Mouse (Mus musculus) spleen, adult 2 months (tissue): ENCODE data around the gene Smpdl3b. TPM values are rescaled to one million over a fixed set of nuclear protein-coding genes. Genes with fewer than 3 reads are reported as not detected.
A peak's percentile ranks its signal among the peaks of the same experiment; 100 is the strongest.

Experiments used
- DNase-seq, 2 experiments: peaks; one replicate each; pipeline versions ENCODE4 v3.0.0 to v3.0.0-alpha.2; 2012 to 2021; ENCODE audit warnings: low spot score in 2 of 2, low read depth in 1 of 2
- H3K27ac ChIP-seq: fragments of 200-500 bp; 2 replicates; pipeline ENCODE4 v1.5.1; 2012; ENCODE audit warnings: low read length, inconsistent platforms; ENCODE audit not compliant: insufficient read depth
- H3K27me3 ChIP-seq: fragments of 200-500 bp; 2 replicates; pipeline ENCODE4 v1.6.1; 2012; ENCODE audit warnings: mild to moderate bottlenecking, moderate library complexity, low read length, inconsistent platforms; ENCODE audit not compliant: control insufficient read depth, insufficient read depth
- H3K36me3 ChIP-seq: fragments of 200-500 bp; 2 replicates; pipeline ENCODE4 v1.6.1; 2012; ENCODE audit warnings: mild to moderate bottlenecking, low read length, inconsistent platforms; ENCODE audit not compliant: control insufficient read depth, insufficient read depth
- H3K4me1 ChIP-seq: fragments of 200-500 bp; 2 replicates; pipeline ENCODE4 v1.6.1; 2011; ENCODE audit warnings: inconsistent platforms; ENCODE audit not compliant: control insufficient read depth, insufficient read depth, insufficient read length
- H3K4me3 ChIP-seq: fragments of 200-500 bp; 2 replicates; pipeline ENCODE4 v1.5.1; 2011; ENCODE audit warnings: mild to moderate bottlenecking, inconsistent platforms; ENCODE audit not compliant: insufficient read depth, insufficient read length; ENCODE audit errors: extremely low read depth
- CTCF ChIP-seq: fragments of 200-500 bp; IDR thresholded peaks from 2 replicates; pipeline ENCODE4 v1.5.1; 2011; ENCODE audit warnings: mild to moderate bottlenecking, inconsistent platforms; ENCODE audit not compliant: insufficient read depth, insufficient read length, insufficient replicate concordance; ENCODE audit errors: extremely low read depth
- POLR2A ChIP-seq: fragments of 200-500 bp; IDR thresholded peaks from 2 replicates; pipeline ENCODE4 v1.6.1; 2011; ENCODE audit warnings: low read depth, low read length, inconsistent platforms
- WGBS: fragments of 180-500 bp; shearing (Covaris S2); methylation state at CpG from one replicate; pipeline ENCODE4 v1.1.7; 2018; 5-methylcytosine and 5-hydroxymethylcytosine counted together
- polyA plus RNA-seq: library from polyadenylated mRNA; depleted of rRNA; stranded (reverse); fragments of >200 nt; gene quantifications from 2 replicates; pipeline ENCODE4 v1.2.3, GENCODE M21; 2012; rRNA removed

The Smpdl3b gene
- 1.5 and 4.2 TPM in 2 replicates for polyA plus RNA-seq

GRCm38 (mm10) chr4:132756974-132757373 is at the start of gene Smpdl3b:
Gene Smpdl3b (minus strand): TSS chr4:132757252.
- no peaks in the 10 kb centered on the region for H3K36me3 ChIP-seq
- peak within 1 kb of the TSS; percentile 55 for H3K4me3 ChIP-seq
- no peak within 1 kb of the TSS for H3K27ac ChIP-seq
- TF ChIP-seq POLR2A (no peak), CTCF (no peak)
- H3K27me3 ChIP-seq: peaks cover 12% of the 10 kb centered on the region
- peaks cover 7% of the 10 kb centered on the region for H3K4me1 ChIP-seq
- 1% methylated on average over 22 of the region's 22 CpGs for WGBS
- DNase-seq: no peak

- DNase-seq: no peak
- no peak for TF ChIP-seq CTCF
- TF ChIP-seq POLR2A: no peak
- Histone ChIP-seq H3K4me1 (peaks cover 36% of the 10 kb centered on the region), H3K4me3 (no peak overlapping the region), H3K36me3 (no peaks in the 10 kb centered on the region), H3K27ac (peak overlapping the region; percentile 37; the same call in 1 of the 2 replicates), H3K27me3 (no peaks in the 10 kb centered on the region)
- 71% methylated on average over 7 of the region's 7 CpGs for WGBS
Observed at GRCm38 (mm10) chr4:132806620-132807191, 49.7 kb upstream of the Smpdl3b start.

GRCm38 (mm10) chr4:132805599-132806197 is 48.6 kb upstream of the Smpdl3b start:
- TF ChIP-seq POLR2A (no peak), CTCF (no peak)

GRCm38 (mm10) chr4:132805146-132805545 is 48.1 kb upstream of the Smpdl3b start:
- no peak for DNase-seq
- WGBS: 51% methylated on average over 5 of the region's 5 CpGs
- peak overlapping the region; percentile 90 for H3K27ac ChIP-seq
- TF ChIP-seq POLR2A (no peak), CTCF (no peak)
- no peak overlapping the region for H3K4me3 ChIP-seq
- no peaks in the 10 kb centered on the region for H3K27me3 ChIP-seq
- H3K36me3 ChIP-seq: no peaks in the 10 kb centered on the region
- H3K4me1 ChIP-seq: peaks cover 39% of the 10 kb centered on the region

More at GRCm38 (mm10) chr4:132805599-132806197, 48.6 kb upstream of the Smpdl3b start:
- DNase-seq: no peak
- WGBS: 77% methylated on average over 12 of the region's 12 CpGs
- peaks cover 39% of the 10 kb centered on the region for H3K4me1 ChIP-seq
- no peaks in the 10 kb centered on the region for H3K27me3 ChIP-seq
- no peaks in the 10 kb centered on the region for H3K36me3 ChIP-seq
- no peak overlapping the region for H3K4me3 ChIP-seq
- H3K27ac ChIP-seq: peak overlapping the region; percentile 90

- 14% methylated on average over 6 of the region's 6 CpGs for WGBS
- Histone ChIP-seq H3K4me1 (peaks cover 39% of the 10 kb centered on the region), H3K27me3 (no peaks in the 10 kb centered on the region), H3K27ac (peak overlapping the region; percentile 90; the same call in 1 of the 2 replicates), H3K4me3 (no peak overlapping the region), H3K36me3 (no peaks in the 10 kb centered on the region)
- peak; percentile 47 to 66 for DNase-seq
- TF ChIP-seq CTCF (no peak), POLR2A (no peak; the same call in 1 of the 2 replicates)
Observed at GRCm38 (mm10) chr4:132804331-132804730, 47.3 kb upstream of the Smpdl3b start.

GRCm38 (mm10) chr4:132803876-132804275 is 46.8 kb upstream of the Smpdl3b start:
- TF ChIP-seq CTCF: no peak
- no peak for TF ChIP-seq POLR2A
- WGBS: 84% methylated on average over 7 of the region's 7 CpGs
- Histone ChIP-seq H3K27ac (peak overlapping the region; percentile 79), H3K4me3 (no peak overlapping the region), H3K36me3 (no peaks in the 10 kb centered on the region), H3K27me3 (no peaks in the 10 kb centered on the region), H3K4me1 (peaks cover 37% of the 10 kb centered on the region)
- no peak for DNase-seq

- Histone ChIP-seq H3K36me3 (no peaks in the 10 kb centered on the region), H3K4me1 (peaks cover 32% of the 10 kb centered on the region), H3K27me3 (no peaks in the 10 kb centered on the region), H3K4me3 (no peak overlapping the region), H3K27ac (no peak overlapping the region)
- WGBS: 75% methylated on average over 5 of the region's 5 CpGs
- DNase-seq: no peak
- TF ChIP-seq POLR2A: no peak
- no peak for TF ChIP-seq CTCF
Observed at GRCm38 (mm10) chr4:132803212-132803611, 46.2 kb upstream of the Smpdl3b start.
